Comparison of ENCODE assay signal across 16 mouse cellular contexts in genomic region chr3:136247331-136247730, GRCm38 (mm10).
DNase-seq lines count a peak whose midpoint lies in the region; TF ChIP-seq lines count a peak whose summit lies in the region.
"Had no signal": no experiment of that assay in that cellular context is flagged by ENCODE, and none has a peak within 500 bp of the region (broad histone marks: within the 10 kb centered on the region; RNA-seq: fewer than 3 reads in every experiment).

No protein-coding gene starts in this region.

- DNase-seq in kidney, adult 9 months, result peak; percentile 6
- no peak for DNase-seq in kidney, postnatal 36 days
- DNase-seq in spleen, adult 2 months (ENCODE audit: low read depth in 1 of 2, low spot score in 2 of 2), result peak; percentile 15 to 56
- DNase-seq in spleen, postnatal 10 days (ENCODE audit: low spot score in 2 of 2), result no peak
- DNase-seq in hindlimb bud, embryonic 11.5 days (ENCODE audit: extremely low spot score, low read depth, low spot score), result peak; percentile 33
- DNase-seq in embryo, embryonic 10.5 days (ENCODE audit: low spot score), result no peak
- DNase-seq in embryo, embryonic 11 days, result no peak
- DNase-seq: cerebellum, postnatal 10 days; gastrocnemius, postnatal 25 days; heart, postnatal 36 days; kidney, adult 8-10 months; lung, adult 2 months; thymus, postnatal 25 days had no signal

- no peak for TF ChIP-seq CTCF in spleen, adult 2 months (IDR thresholded peaks at IDR 0.05; ENCODE audit: extremely low read depth, insufficient read depth, insufficient read length, insufficient replicate concordance)

- 10% methylated on average over 5 of the region's 5 CpGs for WGBS in spleen, adult 2 months

- H3K27me3 ChIP-seq in spleen, adult 2 months (ENCODE audit: control insufficient read depth, insufficient read depth, low read length), result no peaks in the 10 kb centered on the region
- H3K27me3 ChIP-seq: forebrain, embryonic 12.5 days; limb, embryonic 15.5 days had no signal

- H3K36me3 ChIP-seq in spleen, adult 2 months (ENCODE audit: control insufficient read depth, insufficient read depth, low read length), result peaks cover 19% of the 10 kb centered on the region
- H3K36me3 ChIP-seq: forebrain, embryonic 12.5 days; limb, embryonic 15.5 days had no signal

- TF ChIP-seq POLR2A in spleen, adult 2 months (IDR thresholded peaks at IDR 0.05; ENCODE audit: low read depth, low read length), result no peak

- peak overlapping the region; percentile 88; the same call in 1 of the 2 replicates for H3K27ac ChIP-seq in spleen, adult 2 months (ENCODE audit: insufficient read depth, low read length)
- H3K27ac ChIP-seq: forebrain, embryonic 12.5 days; layer of hippocampus, adult 2 months; limb, embryonic 15.5 days had no signal

- H3K4me3 ChIP-seq in spleen, adult 2 months (ENCODE audit: extremely low read depth, insufficient read depth, insufficient read length), result no peak overlapping the region
- H3K4me3 ChIP-seq: forebrain, embryonic 12.5 days; layer of hippocampus, adult 2 months; limb, embryonic 15.5 days had no signal

- H3K4me1 ChIP-seq in spleen, adult 2 months (ENCODE audit: control insufficient read depth, insufficient read depth, insufficient read length), result peaks cover 5% of the 10 kb centered on the region; the same call in 1 of the 2 replicates
- H3K4me1 ChIP-seq: forebrain, embryonic 12.5 days; limb, embryonic 15.5 days had no signal

Comparison
In these comparisons a context has a peak if more than half of its experiments do, and no peak if none do; other contexts are left out.
1. DNase-seq: peak in kidney, adult 9 months (single experiment), spleen, adult 2 months (2 of 2) and hindlimb bud, embryonic 11.5 days (single experiment); none in kidney, postnatal 36 days (0 of 2), spleen, postnatal 10 days (0 of 2), embryo, embryonic 10.5 days (single experiment) and embryo, embryonic 11 days (single experiment).